Mouse (Mus musculus): ENCODE data around the gene Adgrl3. TPM values are rescaled to one million over a fixed set of nuclear protein-coding genes. Genes with fewer than 3 reads are reported as not detected.

Adgrl3 gene
- total RNA-seq, 2 experiments from 2014 or later = 6.5 to 6.8 TPM

DNA sequence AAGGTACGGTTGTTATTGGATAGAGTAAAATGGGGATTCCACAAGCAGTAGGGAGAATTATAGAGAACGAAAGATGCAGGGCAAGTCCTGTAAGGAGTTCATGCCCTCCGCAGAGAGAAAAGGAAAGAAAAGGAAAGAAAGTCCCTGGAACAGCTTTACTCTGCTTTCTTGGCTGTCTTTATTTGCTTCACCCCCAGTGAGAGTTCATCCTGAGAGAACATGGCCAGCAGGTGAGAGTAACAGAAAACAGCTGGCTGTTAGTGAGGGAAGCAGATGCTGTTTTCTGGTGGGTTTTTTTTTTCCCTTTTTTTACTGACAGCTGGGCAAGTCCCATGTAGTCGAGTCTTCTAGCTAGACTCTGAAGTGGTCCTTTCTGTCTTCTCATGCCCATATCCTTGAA lies 327.6 kb downstream of the Adgrl3 start:
- intact Hi-C loops (cut with DNase I) = no loop called here
- DNase-seq = no peak

DNA sequence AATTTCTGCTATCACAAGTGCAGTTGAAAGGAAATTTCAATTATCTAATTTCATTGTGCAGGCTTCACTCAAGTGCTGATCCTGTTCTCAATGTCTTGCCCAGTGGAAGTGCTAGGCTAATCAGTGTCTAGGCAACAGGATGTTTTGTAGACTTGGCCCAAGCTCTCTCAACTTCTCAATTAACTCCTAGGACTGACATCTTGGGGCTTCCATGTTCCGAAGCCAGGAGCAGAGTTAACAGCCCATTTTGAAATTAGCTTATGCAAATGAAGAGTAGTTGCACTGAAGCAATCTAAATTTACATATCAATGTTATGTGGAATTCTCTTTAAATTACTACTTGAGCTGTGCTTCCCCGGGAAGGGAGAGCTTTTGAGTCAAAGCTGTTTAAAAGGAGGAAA lies 339.6 kb downstream of the Adgrl3 start:
- intact Hi-C loops (cut with DNase I) = no loop called here
- DNase-seq = no peak

DNA sequence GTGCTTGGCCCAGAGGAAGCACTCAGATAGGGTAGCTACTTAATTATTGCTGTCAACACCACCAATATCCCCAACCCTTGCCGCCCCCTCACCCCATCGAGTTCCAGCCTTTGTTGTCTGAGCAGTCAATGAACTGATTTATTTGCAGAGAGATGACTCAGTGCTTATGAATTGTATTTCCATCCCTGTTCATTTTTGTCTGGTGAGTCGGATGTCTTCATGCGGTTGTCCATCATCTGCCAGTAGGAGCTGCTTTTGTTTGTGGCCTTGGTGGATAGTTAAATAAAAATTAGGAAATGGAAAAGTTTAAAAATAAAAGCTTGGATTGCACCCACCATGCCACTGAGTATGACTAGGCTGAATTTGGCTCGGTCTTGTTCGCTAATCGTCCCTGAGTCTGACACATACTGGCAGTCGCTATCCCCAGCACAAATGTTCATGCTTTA lies 344.3 kb downstream of the Adgrl3 start:
- no peak for DNase-seq
- intact Hi-C loops (cut with DNase I) = no loop called here

DNA sequence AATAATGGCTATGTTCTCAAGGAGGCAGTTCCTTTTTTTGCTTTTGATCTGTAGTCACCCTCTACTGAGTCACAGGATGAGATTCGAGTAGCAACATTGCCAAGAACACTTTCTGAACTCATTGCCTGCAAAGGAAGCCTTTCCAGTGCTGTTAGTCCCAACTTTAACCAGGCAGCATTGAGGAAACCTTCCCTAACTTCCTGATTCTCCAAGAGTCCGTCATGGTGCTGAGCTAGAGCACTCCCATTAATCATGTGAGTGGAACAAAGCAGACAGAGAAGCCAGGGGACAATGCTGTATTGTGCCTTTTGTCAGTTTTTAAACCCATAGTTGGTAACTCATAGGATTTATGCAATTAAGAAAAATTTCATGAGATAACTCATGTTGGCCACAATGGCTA lies 345.3 kb downstream of the Adgrl3 start:
- intact Hi-C loops (cut with DNase I) = no loop called here
- no peak for DNase-seq

DNA sequence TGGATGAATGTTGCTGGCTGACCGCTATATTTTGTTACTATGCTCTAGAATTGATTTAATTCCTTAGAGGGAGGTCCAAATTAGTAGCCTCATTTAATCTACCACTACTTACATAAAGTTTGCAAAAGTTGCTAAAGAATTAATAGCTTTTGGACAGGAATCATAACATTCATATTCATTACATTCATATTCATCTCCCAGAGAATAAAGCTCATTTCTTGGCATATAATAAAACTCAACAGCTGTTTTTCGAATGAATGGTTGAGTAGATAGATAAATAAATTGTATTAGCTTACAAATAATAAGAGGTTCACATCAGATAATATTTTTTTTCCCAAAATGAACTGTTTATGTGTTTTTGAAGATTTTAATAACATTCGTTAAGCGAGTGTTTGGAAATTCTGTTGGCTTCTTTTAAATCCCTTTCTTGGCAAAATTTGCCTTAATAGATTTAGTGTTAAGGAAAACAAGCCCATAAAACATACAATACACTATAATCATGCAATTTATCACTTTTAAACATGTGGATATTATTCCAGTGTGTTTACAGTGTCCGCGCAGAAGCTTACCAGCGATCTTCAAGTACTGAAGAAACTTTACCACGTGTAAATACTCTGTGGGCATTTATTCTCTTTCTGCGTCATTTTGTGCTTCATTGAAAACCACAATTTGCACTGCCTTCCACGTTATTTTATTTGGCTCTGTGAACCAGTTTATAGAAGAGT lies 350.4 kb downstream of the Adgrl3 start:
- no peak for DNase-seq
- intact Hi-C loops (cut with DNase I) = no loop called here

DNA sequence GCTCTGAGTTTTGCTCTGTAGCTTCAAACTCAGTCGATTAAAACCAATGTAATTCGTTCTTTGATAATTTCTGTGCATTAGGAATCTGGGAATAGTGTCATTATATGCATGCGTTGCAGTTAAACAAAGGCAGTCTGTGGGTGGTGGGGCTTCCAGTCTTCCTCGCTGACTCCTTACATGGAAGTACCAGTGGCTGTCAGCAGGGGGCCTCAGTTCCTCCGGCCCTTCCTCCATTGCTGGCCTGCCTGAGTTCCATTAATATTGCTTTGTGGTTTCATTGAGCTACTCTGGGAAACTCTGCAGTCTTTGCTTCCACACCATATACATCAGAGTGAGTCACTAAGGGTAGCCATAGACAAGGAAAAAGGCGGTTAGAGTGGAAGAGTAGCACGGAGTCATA lies 356.1 kb downstream of the Adgrl3 start:
- intact Hi-C loops (cut with DNase I) = no loop called here
- DNase-seq = no peak

DNA sequence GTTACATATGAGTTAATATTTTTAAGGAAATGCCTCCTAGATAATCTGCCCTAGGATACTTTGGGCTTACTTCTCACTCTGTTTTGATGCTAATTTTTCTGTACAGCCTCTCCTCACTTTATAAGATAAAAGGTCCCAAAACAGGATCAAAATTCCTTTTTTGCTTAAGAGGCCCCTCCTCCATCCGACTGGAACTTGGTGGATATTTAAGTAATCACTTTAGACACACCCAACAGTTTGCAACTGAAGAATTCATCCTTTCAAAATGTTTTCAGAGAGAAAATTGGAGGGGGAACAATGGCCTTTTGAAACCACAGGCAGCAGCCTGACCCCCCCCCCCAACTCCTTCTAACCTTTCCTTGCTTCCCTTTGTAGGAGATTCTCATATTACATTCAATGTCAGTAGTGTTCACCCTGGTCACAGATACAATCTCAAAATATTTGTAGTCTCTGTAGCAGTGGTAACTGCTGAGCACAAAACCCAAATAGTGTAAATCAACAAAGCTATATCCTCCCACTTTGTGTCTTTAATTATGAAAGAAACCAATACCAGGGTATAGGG lies 385.7 kb downstream of the Adgrl3 start:
- DNase-seq = no peak
- intact Hi-C loops (cut with DNase I) = no loop called here

DNA sequence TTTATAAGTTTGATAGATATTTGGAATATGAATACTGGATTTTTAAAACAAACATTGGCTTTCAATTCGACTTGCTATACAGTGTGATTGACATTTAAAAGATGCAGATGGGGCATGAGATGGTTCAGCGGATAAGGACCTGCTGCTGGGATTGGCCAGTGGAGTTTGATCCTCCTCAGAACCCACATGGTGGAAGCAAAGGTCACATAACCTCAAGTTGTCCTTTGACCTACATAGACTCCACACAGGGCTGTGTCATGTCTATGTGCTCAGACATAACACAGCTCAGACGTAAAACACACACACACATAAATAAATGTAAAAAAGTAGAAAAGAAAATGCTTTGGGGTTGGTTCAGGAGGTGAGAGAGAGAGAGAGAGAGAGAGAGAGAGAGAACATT lies 397.4 kb downstream of the Adgrl3 start:
- DNase-seq = no peak
- intact Hi-C loops (cut with DNase I) = no loop called here

DNA sequence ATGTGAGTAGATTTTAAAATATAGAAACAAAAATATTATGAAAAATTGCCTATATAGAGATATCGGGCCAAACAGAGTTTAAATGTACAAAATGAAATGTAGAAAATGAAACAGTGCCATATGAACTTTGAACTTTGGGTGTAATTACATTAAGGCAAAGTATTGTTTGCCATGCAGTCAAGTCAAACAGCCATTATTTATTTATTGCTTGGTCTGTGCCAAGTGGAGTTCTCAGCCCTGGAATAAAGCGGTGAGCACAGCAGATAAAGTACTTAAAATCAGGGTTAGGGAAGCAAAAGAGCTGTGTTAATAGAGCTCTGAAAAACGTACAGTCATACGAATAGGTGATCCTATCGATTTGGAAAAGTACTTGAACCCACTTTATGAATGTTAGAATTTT lies 407.5 kb downstream of the Adgrl3 start:
- no peak for DNase-seq
- intact Hi-C loops (cut with DNase I) = no loop called here

DNA sequence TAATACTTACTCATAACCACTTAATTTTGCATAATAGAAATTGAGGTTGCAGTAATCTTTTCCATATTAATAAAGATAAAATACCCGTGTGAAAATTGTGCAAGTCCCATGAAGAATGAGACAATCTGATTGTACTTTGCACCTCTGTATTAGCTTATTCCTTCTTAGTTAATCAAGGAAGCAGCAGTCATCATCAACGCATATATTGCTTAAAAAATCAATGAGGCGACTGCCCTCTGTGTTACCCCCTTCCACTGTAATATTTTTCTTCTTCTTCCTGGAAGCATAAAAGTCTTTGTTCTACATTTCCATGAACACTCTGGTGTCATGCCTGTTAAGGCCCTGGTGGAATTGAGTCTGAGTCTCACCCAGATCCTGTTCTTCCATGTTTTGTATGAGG lies 416.4 kb downstream of the Adgrl3 start:
- DNase-seq = no peak
- intact Hi-C loops (cut with DNase I) = no loop called here

DNA sequence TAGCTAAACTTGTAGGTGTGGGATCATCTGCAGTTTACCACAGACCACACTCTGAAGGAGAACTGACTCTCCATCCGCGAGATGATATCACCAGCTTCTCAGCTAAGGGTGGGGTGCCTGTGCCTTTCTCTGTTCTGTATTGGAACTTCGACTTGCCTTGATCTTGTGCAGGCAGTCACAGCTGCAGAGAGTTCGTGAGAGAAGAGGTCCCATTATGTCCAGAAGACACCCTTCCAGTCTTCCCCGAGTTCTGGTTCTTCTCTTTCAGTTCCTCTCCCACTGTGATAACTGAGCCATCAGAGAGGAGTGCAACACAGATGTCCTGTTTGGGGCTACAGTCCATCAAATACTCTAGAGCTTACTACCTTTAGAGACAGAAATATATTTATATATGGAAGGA lies 422.2 kb downstream of the Adgrl3 start:
- DNase-seq = no peak
- intact Hi-C loops (cut with DNase I) = no loop called here

DNA sequence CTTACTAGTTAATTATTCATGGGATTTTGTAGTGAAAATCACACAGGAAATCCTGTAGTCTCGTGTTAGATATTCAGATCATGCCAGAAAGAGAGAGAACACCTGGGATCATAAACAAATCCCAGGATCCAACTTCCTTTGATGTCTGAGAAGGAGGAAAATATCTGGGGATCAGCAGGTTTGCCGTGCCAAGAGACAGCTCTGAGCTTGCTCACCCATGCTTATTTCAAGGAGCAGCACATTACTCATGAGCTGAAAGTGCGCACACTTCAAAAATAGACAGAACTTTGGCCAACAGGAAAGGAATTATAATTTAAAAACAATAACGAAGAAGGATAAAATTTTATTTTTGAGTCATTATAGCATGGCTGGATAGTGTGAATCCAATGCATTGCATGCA lies 446.0 kb downstream of the Adgrl3 start:
- intact Hi-C loops (cut with DNase I) = no loop called here
- no peak for DNase-seq

DNA sequence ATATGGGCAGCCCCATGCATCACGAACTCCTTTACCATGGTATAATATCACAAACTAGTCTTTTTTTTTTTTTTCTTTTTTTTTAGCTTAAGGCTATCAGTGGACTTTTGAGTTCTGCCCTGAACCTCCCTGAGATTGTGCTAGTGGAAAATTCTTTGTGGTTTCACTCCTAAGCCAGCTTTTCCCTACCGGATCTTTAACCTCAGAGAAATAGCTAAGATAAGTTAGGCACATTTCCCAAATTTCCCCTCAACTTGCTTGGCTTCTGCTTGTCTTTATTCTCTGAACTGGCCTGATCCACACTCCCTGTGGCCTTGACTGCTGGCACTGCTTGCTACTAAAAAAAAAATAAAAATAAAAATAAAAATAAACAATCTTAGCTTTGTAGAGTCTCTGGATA lies 454.7 kb downstream of the Adgrl3 start:
- intact Hi-C loops (cut with DNase I) = no loop called here
- DNase-seq = no peak

DNA sequence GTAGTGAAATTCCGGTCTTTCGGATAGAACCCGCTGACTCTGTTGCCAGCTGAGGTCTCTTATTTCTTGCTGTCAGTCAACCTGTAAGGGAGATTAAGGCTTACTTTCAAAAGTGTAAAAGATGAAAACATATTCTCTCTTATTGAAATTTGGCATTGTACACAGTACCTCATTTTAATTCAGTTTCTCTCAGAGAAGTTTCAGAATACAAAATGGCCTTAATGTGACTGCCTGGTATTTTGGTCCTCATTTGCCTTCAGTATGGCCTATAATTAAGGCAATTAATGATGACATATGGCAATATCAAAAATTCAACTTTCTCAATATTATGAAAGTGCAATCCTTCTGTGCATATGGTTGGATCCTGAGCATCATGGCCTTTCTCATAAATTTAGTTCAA lies 455.5 kb downstream of the Adgrl3 start:
- intact Hi-C loops (cut with DNase I) = no loop called here
- no peak for DNase-seq

DNA sequence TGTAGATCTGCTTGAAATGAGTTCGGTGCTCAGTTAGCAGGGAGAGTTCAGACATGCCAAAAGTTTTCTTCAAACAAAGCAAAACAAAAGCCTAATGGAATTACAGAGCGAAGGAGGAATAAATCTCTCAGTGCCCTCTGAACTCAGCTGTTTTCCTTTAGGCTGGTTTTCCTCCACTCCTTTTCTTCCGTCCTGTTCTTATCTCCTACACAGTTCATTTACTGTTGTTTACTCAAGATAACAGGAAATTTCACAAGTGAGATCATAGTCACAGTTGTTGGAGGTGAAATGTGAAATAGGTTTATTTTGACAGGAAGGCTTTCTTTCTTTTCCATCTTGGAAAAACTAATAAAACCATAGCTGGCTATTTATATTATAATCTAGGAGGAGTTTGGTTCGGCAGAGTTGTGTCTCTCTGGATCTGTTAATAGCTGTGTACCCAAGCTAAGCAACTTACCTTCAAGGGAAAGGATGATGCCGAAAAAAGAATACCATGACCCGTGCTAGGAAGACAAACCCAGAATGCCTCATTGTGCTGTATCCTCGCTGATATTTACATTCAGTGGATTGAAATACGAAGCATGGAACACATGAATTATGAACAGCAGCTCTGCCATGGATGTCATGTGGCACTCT lies 456.2 kb downstream of the Adgrl3 start:
- no peak for DNase-seq
- intact Hi-C loops (cut with DNase I) = no loop called here

DNA sequence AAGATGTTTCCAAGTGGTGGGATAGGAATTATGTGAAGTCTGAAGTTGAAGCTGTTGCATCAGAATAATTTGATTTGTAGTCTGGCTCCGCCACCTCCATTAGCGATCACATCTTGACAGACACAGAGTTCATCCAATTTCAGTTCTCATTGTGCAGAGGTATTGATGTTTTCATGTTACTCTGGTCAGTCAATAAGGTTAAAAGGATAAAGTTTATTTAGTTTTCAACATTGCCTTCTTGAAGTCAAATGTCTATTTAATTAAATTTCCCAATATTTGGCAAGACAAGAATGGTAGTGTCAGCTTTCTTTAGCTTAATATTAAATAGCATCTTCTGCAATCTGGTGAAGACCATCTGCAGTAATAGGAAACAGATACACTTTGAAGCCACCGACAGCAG lies 461.0 kb downstream of the Adgrl3 start:
- no peak for DNase-seq
- intact Hi-C loops (cut with DNase I) = no loop called here

DNA sequence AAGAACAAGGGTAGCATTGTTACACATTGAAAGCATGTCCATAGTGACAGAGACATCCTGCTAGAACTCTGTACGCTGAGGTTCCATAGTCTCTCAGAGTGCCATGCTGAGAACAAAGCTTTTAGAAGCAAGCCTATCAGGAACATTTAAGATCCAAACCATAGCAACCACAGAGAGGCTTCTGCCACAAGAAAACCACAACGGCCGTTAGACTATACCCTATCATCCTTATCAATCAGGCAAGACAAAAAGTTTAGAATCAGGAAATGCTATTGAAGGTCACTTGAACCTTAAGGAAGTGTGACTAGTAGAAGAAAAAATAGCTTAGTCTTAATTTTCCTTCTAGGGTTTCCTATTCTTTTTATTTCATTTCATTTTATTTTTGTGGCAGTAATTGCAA lies 464.0 kb downstream of the Adgrl3 start:
- intact Hi-C loops (cut with DNase I) = no loop called here
- DNase-seq = no peak

DNA sequence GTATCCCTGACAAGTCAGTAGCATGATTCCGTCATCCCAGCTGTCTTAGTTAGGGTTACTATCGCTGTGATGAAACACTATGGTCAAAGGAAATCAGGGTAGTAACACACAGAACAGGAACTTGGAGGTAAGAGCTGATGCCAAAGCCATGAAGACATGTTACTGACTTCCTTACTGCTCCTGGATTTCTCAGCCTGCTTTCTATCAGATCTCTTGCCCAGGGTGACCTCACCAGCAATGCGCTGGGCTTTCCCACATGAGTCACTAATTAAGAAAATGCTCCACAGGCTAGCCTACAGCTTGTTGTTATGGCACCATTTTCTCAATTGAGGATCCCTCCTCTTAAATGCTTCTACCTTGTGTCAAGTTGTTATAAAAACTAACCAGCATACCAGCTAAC lies 481.1 kb downstream of the Adgrl3 start:
- intact Hi-C loops (cut with DNase I) = no loop called here

DNA sequence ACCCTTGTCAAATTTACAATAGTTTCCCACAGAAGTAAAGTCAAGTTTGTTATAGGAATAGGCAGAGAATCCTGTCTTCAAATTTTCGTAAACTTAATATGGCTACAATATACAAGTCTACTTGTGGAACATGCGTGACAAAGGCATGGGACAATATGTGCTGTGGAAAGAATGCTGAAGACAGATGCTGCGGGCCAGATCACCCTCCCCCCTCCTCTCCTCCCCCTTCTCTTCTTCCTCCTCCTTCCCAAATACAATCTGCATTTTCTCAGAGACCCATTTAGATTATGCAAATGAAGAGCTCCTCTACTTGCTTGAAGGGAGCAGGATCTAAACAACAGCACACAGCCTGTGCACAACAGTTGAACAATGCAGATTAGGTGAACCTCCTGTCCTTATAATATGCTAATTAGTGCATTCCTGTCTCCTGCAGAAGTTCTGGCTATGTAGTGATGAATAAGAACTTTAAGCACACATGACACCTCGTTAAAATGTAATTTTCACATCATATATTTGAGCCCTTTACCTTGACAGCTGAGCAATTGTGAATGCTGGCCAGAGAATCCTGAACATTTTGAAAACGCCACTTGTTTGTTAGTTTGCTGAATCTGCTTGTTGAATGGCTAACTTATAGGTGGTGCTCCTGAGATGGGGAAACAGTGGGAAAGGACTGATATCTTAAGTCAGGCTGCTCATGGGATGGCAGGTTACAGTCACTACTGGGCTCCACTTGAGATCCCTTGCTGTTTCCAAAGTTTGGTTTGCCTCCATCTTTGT lies 499.0 kb downstream of the Adgrl3 start:
- intact Hi-C loops (cut with DNase I) = no loop called here
- no peak for DNase-seq

More for the DNA sequence above, 481.1 kb downstream of the Adgrl3 start:
- no peak for DNase-seq

DNA sequence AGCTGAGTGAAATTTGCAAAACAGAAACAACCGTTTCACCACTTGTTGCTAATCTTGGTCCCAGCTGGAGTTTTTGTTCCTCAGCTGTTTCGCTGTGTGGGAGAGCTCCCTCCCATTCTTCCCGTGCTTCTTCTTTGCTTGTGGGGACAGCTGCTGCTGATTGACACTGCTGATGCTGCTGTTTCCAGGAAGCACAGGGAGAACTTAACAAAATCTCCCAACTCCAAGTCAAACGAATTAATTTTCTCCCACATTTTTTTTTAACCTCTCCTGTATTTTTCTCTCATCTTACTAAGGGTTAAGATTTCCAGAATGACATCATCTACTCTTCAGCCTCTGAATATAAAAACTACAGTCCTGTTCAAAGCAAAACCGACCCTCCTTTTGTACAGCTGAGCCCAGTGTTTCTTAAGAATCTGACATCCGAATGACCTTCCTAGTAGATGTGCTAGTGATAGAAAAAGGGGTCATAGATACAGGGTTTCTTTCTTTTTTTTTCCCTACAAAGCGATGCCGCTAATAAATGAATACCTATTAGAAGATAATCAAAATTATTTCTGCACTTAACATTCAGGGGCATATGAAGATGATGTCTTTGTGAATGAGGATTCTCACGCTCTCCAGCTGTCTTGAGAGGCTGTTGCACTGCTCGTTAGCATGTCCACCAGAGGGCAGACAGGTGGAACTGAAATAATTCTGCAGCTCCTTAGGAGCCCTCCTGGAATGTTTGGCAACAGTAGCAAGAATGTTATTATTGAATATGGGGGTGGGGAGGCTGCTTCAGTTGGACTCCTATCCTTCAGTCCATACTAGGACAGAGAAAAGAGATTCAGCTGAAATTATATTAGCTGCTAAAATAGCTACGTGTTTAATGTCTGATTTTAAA lies 499.8 kb downstream of the Adgrl3 start:
- intact Hi-C loops (cut with DNase I) = loop anchor here (2.0 kb wide), 1 partner anchor 827 kb away; no protein-coding TSS in a partner anchor
- peak; percentile 46 to 59 for DNase-seq

Measured in heart, postnatal 14 days (tissue).